Mouse (Mus musculus) adrenal gland (tissue): ENCODE results near the gene Ccl21b.
"Not testable (repeated sequence)": the region's sequence is repeated elsewhere in the genome, so short reads cannot be mapped to it uniquely, and the experiment has no call there.

ENCODE experiments used
- intact Hi-C: fragments of 180-260 bp; cut with DNase I; formaldehyde crosslinking; loops from one replicate; pipeline ENCODE4 v1.15.1; 2025
- long read RNA-seq, 2 experiments: library from polyadenylated mRNA; unstranded; transcript quantifications; one replicate each; pipeline ENCODE4 v2.0.0; 2020; ENCODE audit warnings: borderline replicate concordance in 1 of 2; ENCODE audit not compliant: insufficient replicate concordance in 1 of 2

The Ccl21b gene
- long read RNA-seq, experiment 1, partial matches to known transcripts, result 0 of 4 reads
- long read RNA-seq, experiment 1, other reads (novel, unspliced or antisense), result 3 of 4 reads
- long read RNA-seq, experiment 2, partial matches to known transcripts, result 0 of 1 reads
- long read RNA-seq, experiment 2, other reads (novel, unspliced or antisense), result 1 of 1 reads

- intact Hi-C loops, result not testable (repeated sequence)
These were observed at the start of gene Ccl21b for GRCm38 (mm10) chr4:42255467-42255866. Gene Ccl21b, plus strand, starts transcription at chr4:42255767.

- intact Hi-C loops, result not testable (repeated sequence)
These were observed 15.2 kb upstream of the Ccl21b start, which contains the start of gene Gm10600 for GRCm38 (mm10) chr4:42240339-42240738. Gene Gm10600, plus strand, starts transcription at chr4:42240639.

GRCm38 (mm10) chr4:42293967-42294366 is 38.4 kb downstream of the Ccl21b start, which contains the start of gene Gm21953:
Gene Gm21953, plus strand, starts transcription at chr4:42294267.
- intact Hi-C loops, result not testable (repeated sequence)
